Mouse (Mus musculus) left cerebral cortex, postnatal 14 days (tissue): ENCODE measurements around the gene Trim5. TPM values are rescaled to one million over a fixed set of nuclear protein-coding genes. Genes with fewer than 3 reads are reported as not detected.

Source experiments
- DNase-seq, 2 experiments: peaks; one replicate each; pipeline ENCODE4 v3.0.0; 2021 to 2022; ENCODE audit warnings: low spot score in 2 of 2, mixed read lengths in 1 of 2
- intact Hi-C: fragments of 180-260 bp; cut with DNase I; formaldehyde crosslinking; loops from one replicate; pipeline ENCODE4 v1.15.1; 2025
- total RNA-seq, 2 experiments: library from RNA; stranded (reverse); gene quantifications; 2 replicates each; pipeline ENCODE4 v1.2.3; 2021

Gene Trim5
- total RNA-seq, 2 experiments from 2014 or later = 0.38 to 0.55 TPM

DNA sequence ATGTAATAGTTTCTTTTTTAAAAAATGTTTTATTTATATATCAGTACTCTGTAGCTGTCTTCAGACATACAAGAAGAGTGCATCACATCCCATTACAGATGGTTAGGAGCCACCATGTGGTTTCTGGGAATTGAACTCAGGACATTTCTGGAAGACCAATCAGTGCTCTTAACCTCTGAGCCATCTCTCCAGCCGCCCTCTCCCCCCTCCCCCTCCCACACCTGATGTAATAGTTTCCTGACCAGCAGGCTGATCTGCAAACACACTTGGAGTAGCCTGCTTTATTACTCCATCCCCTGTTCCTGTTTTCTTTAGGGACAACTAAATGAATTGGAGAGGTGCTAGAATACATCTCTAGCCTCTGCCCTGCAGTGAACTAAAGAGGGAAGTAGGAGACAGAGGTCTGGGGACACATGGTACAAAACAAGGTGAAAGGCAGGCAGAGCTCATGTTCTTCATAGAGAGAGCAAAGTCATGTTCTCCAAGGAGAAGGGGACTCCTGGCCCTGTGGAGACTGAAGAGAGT is 71.8 kb downstream of the Trim5 start:
- intact Hi-C loops = no loop called here
- no peak for DNase-seq

Other genes starting within 250 kb of the Trim5 start
- gene Olfr642, start 235.4 kb downstream of the Trim5 start, total RNA-seq = not detected
- not detected for gene 4930516K23Rik, start 226.6 kb downstream of the Trim5 start, total RNA-seq
- not detected for gene Olfr644, start 216.2 kb downstream of the Trim5 start, total RNA-seq
- gene Olfr645, start 202.6 kb downstream of the Trim5 start, total RNA-seq = not detected
- gene Olfr646, start 183.2 kb downstream of the Trim5 start, total RNA-seq = not detected
- gene Ubqln5, start 158.3 kb downstream of the Trim5 start, total RNA-seq = not detected
- gene Olfr643, start 150.7 kb downstream of the Trim5 start, total RNA-seq = not detected
- not detected for gene Ubqln3, start 144.8 kb downstream of the Trim5 start, total RNA-seq
- gene Ubqlnl, start 137.5 kb downstream of the Trim5 start, total RNA-seq = not detected
- gene Olfm5, start 123.3 kb downstream of the Trim5 start, total RNA-seq = not detected
- under 1 TPM; 0.30 to 0.40 TPM for gene Olfr648, start 104.7 kb downstream of the Trim5 start, total RNA-seq
- not detected for gene Olfr649, start 92.1 kb downstream of the Trim5 start, total RNA-seq
- under 1 TPM; 0.13 to 0.15 TPM for gene Trim6, start 69.3 kb downstream of the Trim5 start, total RNA-seq
- under 1 TPM; 0.68 to 0.72 TPM for gene Trim34a, start 43.6 kb downstream of the Trim5 start, total RNA-seq
- 1 to 10 TPM; 1.4 to 2.2 TPM for gene Trim12a, start 27.4 kb upstream of the Trim5 start, total RNA-seq
- gene Trim34b, start 41.4 kb upstream of the Trim5 start, total RNA-seq = under 1 TPM in 1 of 2 experiments, not detected in 1; 0.26 TPM
- gene Trim12c, start 65.3 kb upstream of the Trim5 start, total RNA-seq = 1 to 10 TPM; 1.1 to 1.2 TPM
- not detected for gene Trim30b, start 81.8 kb upstream of the Trim5 start, total RNA-seq
- not detected for gene Trim30c, start 112.7 kb upstream of the Trim5 start, total RNA-seq
- gene Trim30a, start 177.1 kb upstream of the Trim5 start, total RNA-seq = under 1 TPM; 0.57 to 0.70 TPM
- under 1 TPM; 0.21 to 0.55 TPM for gene Trim30d, start 219.8 kb upstream of the Trim5 start, total RNA-seq